Mouse (Mus musculus) spleen, embryonic (tissue): ENCODE measurements around the gene Arhgef19.

Experiments
- CTCF ChIA-PET: fragments of 350-600 bp; sonication (Branson Sonifier 250); formaldehyde crosslinking; loops from one replicate; lab custom pipeline; 2022; lab: Charles Lee

Arhgef19 gene

DNA sequence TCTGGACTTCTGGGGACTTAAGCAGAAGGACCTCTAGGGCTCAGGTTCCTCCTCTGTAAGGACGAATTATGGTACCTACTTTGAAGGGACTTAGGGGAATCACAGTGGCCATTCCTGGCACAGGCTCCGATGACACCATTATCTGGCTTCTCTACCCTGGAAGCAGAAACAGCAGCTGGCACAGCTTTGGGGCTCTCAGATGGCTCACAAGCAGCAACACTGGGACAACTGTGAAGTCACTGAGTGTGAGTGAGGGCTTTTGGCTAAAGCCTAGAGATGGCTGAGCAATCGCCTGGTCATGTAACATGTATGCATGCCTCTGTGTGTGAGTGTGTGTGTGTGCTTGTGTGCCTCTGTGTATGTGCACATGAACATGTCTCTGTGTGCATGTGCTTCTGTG is 2.4 kb upstream of the Arhgef19 start:
- CTCF ChIA-PET, result interaction anchor here (0.6 kb wide), 1 partner anchor 394 kb away, joined by 3 read pairs; no protein-coding TSS in a partner anchor

- CTCF ChIA-PET, result no interaction called here
Observed at GRCm38 (mm10) chr4:141238492-141239387, 559 bp upstream of the Arhgef19 start.

DNA sequence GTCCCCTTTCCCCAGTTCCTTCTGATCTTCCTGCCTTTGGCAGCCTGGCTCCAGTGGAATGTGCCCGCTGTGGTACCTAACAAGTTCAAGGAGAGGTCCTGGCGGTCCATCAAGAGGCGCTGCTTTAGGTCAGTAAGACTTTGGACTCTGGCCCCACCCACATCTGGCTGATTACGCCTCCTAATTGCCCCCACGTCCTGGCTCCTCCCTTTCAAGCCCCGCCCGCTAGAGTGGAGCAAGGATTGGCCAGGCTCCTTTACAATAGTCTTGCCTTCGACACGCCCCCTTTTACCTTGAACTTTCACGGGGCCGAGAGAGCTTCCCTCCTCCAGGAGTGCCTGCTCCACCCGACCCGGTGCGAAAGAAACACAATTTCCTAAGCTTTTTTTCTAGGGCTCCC is 1.3 kb downstream of the Arhgef19 start:
- CTCF ChIA-PET, result no interaction called here

DNA sequence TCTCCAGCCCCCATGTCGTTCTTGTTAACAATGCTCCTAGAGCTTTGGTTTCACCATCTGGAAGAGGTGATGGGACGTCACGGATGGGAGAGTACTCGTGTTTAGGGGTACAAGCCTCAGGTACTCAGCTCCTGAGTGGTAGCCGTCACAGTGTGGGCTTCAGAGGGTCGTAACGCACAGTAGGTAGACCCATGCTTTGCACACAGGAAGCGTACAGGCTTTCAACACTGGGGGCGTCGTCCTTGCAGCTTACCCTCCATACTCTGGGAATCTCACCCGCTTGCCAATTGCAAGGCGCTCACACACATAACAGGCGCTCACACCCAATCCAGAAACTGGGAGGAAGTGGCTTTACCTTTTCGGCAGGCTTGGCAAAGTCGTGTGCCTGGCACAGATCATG is 2.6 kb downstream of the Arhgef19 start:
- CTCF ChIA-PET, result no interaction called here

DNA sequence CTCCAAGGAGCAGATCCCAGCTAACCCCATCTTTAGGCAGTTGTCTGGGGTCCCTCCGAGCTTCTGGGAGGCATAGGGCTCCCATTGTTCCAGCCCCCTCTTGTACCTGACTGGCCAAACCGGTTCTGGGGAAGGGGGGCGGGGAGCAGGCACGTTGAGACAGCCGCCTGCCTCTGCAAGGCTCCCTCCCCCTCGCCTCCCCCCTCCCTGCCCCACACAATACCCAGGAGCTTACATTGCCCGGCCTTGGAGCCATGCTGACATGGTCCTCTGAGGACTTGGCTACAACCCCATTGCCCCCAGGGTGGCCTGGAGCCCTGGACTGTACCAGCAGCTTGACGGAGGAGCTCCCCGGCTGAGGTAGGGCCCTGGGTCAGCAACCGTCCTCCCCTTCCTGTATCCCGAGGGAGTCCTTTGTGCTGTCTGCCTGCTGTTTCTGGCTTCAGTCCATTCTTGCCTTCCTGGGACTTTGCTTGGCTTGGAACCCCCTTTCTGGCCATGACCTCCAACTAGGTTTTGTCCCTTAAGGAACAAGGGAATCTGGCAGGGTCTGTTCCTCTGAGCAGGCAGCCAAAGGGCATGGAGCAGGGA is 3.4 kb downstream of the Arhgef19 start:
- CTCF ChIA-PET, result interaction anchor here (0.6 kb wide), 1 partner anchor 455 kb away, joined by 10 read pairs; no protein-coding TSS in a partner anchor

- CTCF ChIA-PET, result interaction anchor here (0.5 kb wide), 1 partner anchor 26 kb away, joined by 3 read pairs; no protein-coding TSS in a partner anchor
Observed at GRCm38 (mm10) chr4:141243636-141244035, 4.3 kb downstream of the Arhgef19 start.

DNA sequence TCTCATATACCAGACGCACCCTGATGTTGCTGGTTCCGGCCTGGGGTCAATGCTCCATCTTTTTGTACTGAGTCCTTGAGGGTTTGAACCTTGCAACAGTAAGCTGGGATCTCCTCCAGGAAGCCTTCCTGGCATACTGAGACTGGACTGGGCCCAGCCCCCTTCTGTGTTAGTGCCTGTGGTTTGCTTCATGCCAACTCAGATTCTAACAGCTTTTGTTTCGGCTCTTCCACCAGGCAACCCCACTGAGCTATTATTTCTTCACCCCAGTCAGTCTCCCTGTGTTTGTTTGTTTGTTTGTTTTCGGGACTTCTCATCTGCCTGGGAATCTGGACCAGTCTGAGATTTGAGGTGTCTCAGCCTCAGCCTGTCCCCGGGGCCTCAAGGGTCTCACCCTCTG is 5.1 kb downstream of the Arhgef19 start:
- CTCF ChIA-PET, result interaction anchor here (0.5 kb wide), 1 partner anchor 25 kb away, joined by 3 read pairs; no protein-coding TSS in a partner anchor

DNA sequence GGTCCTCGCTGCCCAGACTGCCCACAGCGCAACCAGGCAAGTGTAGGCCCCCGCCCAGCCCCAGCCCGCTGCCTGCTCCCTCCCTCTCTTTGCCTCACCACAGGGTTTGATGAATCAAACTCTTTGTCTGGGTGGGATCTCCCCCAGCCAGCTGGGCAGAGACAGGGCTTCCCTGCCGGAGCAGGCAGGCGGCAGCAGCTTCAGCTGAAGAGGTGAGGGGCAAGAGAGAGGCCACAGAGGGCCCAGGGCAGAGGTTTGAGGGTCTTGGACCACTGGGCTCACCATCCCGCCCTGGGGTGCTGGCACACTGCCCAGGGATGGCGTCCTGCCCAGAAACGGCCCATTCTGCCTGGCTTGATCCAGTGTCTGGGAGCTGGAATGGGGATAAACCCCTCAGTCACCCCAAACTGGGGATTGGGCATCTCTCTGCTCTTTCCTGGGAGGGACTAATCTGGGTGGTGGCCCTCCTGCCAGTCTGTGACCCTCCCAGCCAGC is 5.7 kb downstream of the Arhgef19 start:
- CTCF ChIA-PET, result no interaction called here

GRCm38 (mm10) chr4:141246089-141246997 is 7.0 kb downstream of the Arhgef19 start:
- CTCF ChIA-PET, result no interaction called here

DNA sequence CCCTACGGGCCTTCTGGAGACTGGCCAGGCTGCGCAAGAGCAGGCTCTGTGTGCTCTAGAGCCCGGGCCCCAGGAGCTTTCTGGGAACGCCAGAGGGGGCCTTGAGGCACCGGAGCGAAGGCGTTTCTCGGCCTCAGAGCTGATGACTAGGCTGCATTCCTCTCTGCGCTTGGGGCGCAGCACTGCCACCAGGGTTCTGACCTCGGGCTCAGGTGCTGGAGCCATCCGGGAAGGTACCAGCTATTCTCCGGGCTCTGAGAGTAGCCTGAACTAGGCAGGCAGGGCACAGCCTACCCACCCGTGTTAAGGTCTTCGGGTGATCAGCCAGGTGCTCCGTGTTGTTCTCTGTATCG is 7.7 kb downstream of the Arhgef19 start:
- CTCF ChIA-PET, result no interaction called here

GRCm38 (mm10) chr4:141247776-141248613 is 8.7 kb downstream of the Arhgef19 start:
- CTCF ChIA-PET, result no interaction called here

DNA sequence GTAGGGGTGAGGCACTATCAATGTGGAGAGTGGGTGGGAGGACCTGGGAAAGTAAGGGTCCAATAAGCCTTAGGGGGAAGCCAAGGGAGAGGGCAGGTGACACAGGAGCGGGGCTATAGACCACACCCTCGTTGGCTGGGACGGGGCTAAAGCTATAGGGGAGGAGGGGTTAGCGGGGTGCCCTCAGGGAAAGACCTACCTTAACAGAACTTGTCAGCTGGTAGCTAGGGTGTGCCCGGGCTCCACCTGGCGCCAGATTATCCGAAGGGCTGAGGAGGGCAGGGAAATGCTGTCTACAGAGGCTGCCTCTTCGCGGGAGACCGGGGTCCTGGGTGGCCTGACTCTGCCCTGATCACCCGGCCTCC is 9.3 kb downstream of the Arhgef19 start:
- CTCF ChIA-PET, result no interaction called here

GRCm38 (mm10) chr4:141249383-141249782 is 10.1 kb downstream of the Arhgef19 start:
- CTCF ChIA-PET, result no interaction called here

- CTCF ChIA-PET, result interaction anchor here (0.6 kb wide), 1 partner anchor 109 kb away, joined by 8 read pairs; no protein-coding TSS in a partner anchor
Observed at GRCm38 (mm10) chr4:141251071-141251470, 11.8 kb downstream of the Arhgef19 start.

- CTCF ChIA-PET, result no interaction called here
Observed at GRCm38 (mm10) chr4:141252641-141253040, 13.3 kb downstream of the Arhgef19 start.

DNA sequence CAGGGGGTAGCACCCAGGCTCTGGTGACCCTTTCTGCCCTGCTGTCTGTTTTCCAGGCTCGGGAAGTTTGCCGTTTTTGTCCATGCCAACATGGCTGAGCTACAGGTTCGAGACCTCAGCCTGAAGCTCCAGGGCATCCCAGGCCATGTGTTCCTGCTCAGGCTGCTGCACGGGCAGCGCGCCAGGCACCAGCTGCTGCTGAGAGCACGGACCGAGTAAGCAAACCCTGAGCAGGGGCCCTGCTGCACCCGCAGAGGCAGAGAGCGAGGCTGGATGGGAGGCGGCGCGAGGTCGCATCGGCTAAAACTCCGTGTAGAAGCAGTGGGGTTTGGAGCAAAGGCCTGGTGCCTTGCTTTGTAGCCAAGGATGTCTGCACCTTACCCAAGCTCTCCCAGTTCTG is 14.9 kb downstream of the Arhgef19 start:
- CTCF ChIA-PET, result no interaction called here

DNA sequence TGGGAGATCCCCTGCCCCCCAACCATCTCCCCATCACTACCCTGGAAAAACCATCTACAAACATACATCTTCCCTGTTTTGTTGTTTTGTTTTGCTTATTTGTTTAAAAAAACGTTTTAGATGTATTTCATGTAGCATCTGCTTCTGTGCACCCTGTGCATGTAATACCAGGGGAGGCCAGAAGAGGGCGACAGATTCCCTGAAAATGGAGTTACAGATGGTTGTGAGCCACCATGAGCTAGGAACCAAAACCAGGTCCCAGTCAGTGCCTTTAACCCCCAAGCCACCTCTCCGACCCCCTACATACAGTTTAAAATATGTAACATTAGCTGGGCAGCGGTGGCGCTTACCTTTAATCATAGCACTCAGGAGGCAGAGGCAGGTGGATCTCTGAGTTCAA is 18.1 kb downstream of the Arhgef19 start:
- CTCF ChIA-PET, result no interaction called here

GRCm38 (mm10) chr4:141259413-141259812 is 20.1 kb downstream of the Arhgef19 start:
- CTCF ChIA-PET, result no interaction called here

DNA sequence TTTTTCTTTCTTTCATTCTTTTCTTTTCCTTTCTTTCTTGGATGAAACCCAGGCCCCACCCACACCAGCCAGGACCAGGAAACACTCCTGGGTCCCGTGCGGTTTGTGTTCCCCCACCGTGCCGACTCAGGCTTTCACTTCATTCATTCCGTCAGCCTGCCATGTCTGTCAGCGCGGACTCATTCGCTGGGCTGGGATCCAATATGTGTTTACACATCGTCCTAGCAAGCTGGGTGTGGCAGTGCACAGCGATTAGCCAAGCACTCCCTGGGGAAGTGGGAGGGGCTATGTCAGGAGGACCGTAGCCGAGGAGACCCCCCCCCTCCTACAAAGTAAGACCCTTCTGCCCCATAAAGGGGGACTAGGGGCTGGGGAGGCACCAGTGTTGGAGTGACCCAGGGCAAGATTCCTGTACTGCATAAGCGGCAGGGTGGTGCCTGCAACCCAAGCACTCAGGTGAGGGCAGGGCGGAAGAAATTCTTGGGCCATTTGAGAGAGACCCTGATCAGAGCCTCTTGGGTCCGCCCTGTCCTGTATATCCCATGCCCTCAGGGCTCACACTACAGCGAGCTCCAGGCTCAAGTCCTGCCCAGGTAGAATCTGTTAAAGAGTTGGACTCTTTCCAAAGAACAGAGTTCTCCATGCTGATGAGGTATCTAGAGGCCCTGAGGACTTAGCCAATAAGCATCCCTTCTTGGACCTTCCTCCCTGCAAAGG is 20.9 kb downstream of the Arhgef19 start:
- CTCF ChIA-PET, result interaction anchor here (0.6 kb wide), 1 partner anchor 30 kb away, joined by 3 read pairs; no protein-coding TSS in a partner anchor
